Mouse (Mus musculus): ENCODE results near the gene Egfl7. TPM values are rescaled to one million over a fixed set of nuclear protein-coding genes. Genes with fewer than 3 reads are reported as not detected.
A peak's percentile ranks its signal among the peaks of the same experiment; 100 is the strongest.

The Egfl7 gene
- polyA plus RNA-seq, 1 experiment from 2014 or later = 55.1 TPM

GRCm38 (mm10) chr2:26600664-26601063, 20.9 kb downstream of the Egfl7 start:
- peaks cover 3% of the 10 kb centered on the region; the same call in 1 of the 2 replicates for H3K36me3 ChIP-seq (replicated peaks)
- H3K27ac ChIP-seq (replicated peaks) = peak overlapping the region; percentile 79
- peak; percentile 53 for ATAC-seq (ENCODE audit: insufficient read depth)
- H3K4me2 ChIP-seq = peak overlapping the region; percentile 32
- H3K4me3 ChIP-seq (replicated peaks) = no peak overlapping the region
- 58% methylated on average over 2 of the region's 2 CpGs for WGBS (ENCODE audit: insufficient replicate concordance)
- peaks cover 23% of the 10 kb centered on the region for H3K27me3 ChIP-seq
- peaks cover 61% of the 10 kb centered on the region for H3K4me1 ChIP-seq (replicated peaks)
- H3K9me3 ChIP-seq (replicated peaks) = no peaks in the 10 kb centered on the region
- H3K9ac ChIP-seq = no peak overlapping the region

- WGBS (ENCODE audit: insufficient replicate concordance) = 64% methylated on average over 1 of the region's 1 CpGs
- Histone ChIP-seq H3K4me1 (replicated peaks) (peaks cover 58% of the 10 kb centered on the region), H3K27ac (replicated peaks) (peak overlapping the region; percentile 29; the same call in 1 of the 2 replicates), H3K27me3 (peaks cover 29% of the 10 kb centered on the region), H3K4me2 (peak overlapping the region; percentile 74), H3K9ac (no peak overlapping the region), H3K4me3 (replicated peaks) (0 out of 2 replicates have a peak overlapping the region, but pooled peaks have one; percentile 58), H3K36me3 (replicated peaks) (no peaks in the 10 kb centered on the region), H3K9me3 (replicated peaks) (no peaks in the 10 kb centered on the region)
- no peak for ATAC-seq (ENCODE audit: insufficient read depth)
These were observed 21.8 kb downstream of the Egfl7 start for GRCm38 (mm10) chr2:26601595-26601994.

- 58% methylated on average over 5 of the region's 5 CpGs for WGBS (ENCODE audit: insufficient replicate concordance)
- peaks cover 52% of the 10 kb centered on the region for H3K4me1 ChIP-seq (replicated peaks)
- peak overlapping the region; percentile 15; the same call in 1 of the 2 replicates for H3K27ac ChIP-seq (replicated peaks)
- peak overlapping the region; percentile 58 for H3K4me3 ChIP-seq (replicated peaks)
- no peaks in the 10 kb centered on the region for H3K36me3 ChIP-seq (replicated peaks)
- H3K9me3 ChIP-seq (replicated peaks) = no peaks in the 10 kb centered on the region
- H3K9ac ChIP-seq = 0 out of 2 replicates have a peak overlapping the region, but pooled peaks have one; percentile 52
- peaks cover 32% of the 10 kb centered on the region for H3K27me3 ChIP-seq
- peak overlapping the region; percentile 74 for H3K4me2 ChIP-seq
- no peak for ATAC-seq (ENCODE audit: insufficient read depth)
These were observed 22.8 kb downstream of the Egfl7 start for GRCm38 (mm10) chr2:26602631-26603030.

GRCm38 (mm10) chr2:26603159-26603558, 23.3 kb downstream of the Egfl7 start:
- peak overlapping the region; percentile 74 for H3K4me2 ChIP-seq
- no peaks in the 10 kb centered on the region for H3K9me3 ChIP-seq (replicated peaks)
- peak overlapping the region; percentile 58 for H3K4me3 ChIP-seq (replicated peaks)
- peaks cover 32% of the 10 kb centered on the region for H3K27me3 ChIP-seq
- peaks cover 49% of the 10 kb centered on the region for H3K4me1 ChIP-seq (replicated peaks)
- H3K9ac ChIP-seq = peak overlapping the region; percentile 52
- H3K36me3 ChIP-seq (replicated peaks) = no peaks in the 10 kb centered on the region
- 9% methylated on average over 6 of the region's 6 CpGs for WGBS (ENCODE audit: insufficient replicate concordance)
- no peak for ATAC-seq (ENCODE audit: insufficient read depth)
- peak overlapping the region; percentile 74 for H3K27ac ChIP-seq (replicated peaks)

- peak within 1 kb of the TSS; percentile 58 for H3K4me3 ChIP-seq (replicated peaks)
- peaks cover 32% of the 10 kb centered on the region for H3K27me3 ChIP-seq
- H3K27ac ChIP-seq (replicated peaks) = peak within 1 kb of the TSS; percentile 74
- under 1% methylated on average over 96 of the region's 103 CpGs for WGBS (ENCODE audit: insufficient replicate concordance)
- H3K4me1 ChIP-seq (replicated peaks) = peaks cover 43% of the 10 kb centered on the region
- H3K36me3 ChIP-seq (replicated peaks) = no peaks in the 10 kb centered on the region
- no peaks in the 10 kb centered on the region for H3K9me3 ChIP-seq (replicated peaks)
- H3K4me2 ChIP-seq = peak within 1 kb of the TSS; percentile 74
- H3K9ac ChIP-seq = peak within 1 kb of the TSS; percentile 52
- ATAC-seq (ENCODE audit: insufficient read depth) = peak; percentile 71
These were observed 24.2 kb downstream of the Egfl7 start, which contains the start of gene Agpat2 for GRCm38 (mm10) chr2:26603720-26604671. TSS of gene Agpat2 (minus strand) at chr2:26604417.

GRCm38 (mm10) chr2:26605331-26605730, 25.5 kb downstream of the Egfl7 start:
- H3K27me3 ChIP-seq = peaks cover 32% of the 10 kb centered on the region
- no peak overlapping the region for H3K4me2 ChIP-seq
- no peak overlapping the region for H3K27ac ChIP-seq (replicated peaks)
- H3K9ac ChIP-seq = no peak overlapping the region
- H3K4me3 ChIP-seq (replicated peaks) = no peak overlapping the region
- peaks cover 41% of the 10 kb centered on the region for H3K4me1 ChIP-seq (replicated peaks)
- no peaks in the 10 kb centered on the region for H3K9me3 ChIP-seq (replicated peaks)
- no peak for ATAC-seq (ENCODE audit: insufficient read depth)
- WGBS (ENCODE audit: insufficient replicate concordance) = 70% methylated on average over 8 of the region's 8 CpGs
- H3K36me3 ChIP-seq (replicated peaks) = no peaks in the 10 kb centered on the region

- Histone ChIP-seq H3K27ac (replicated peaks) (peak overlapping the region; percentile 62; the same call in 1 of the 2 replicates), H3K4me3 (replicated peaks) (no peak overlapping the region), H3K4me2 (no peak overlapping the region), H3K36me3 (replicated peaks) (no peaks in the 10 kb centered on the region), H3K9ac (no peak overlapping the region), H3K9me3 (replicated peaks) (no peaks in the 10 kb centered on the region), H3K4me1 (replicated peaks) (peaks cover 34% of the 10 kb centered on the region), H3K27me3 (peaks cover 32% of the 10 kb centered on the region)
- 43% methylated on average over 3 of the region's 3 CpGs for WGBS (ENCODE audit: insufficient replicate concordance)
- ATAC-seq (ENCODE audit: insufficient read depth) = no peak
These were observed 26.8 kb downstream of the Egfl7 start for GRCm38 (mm10) chr2:26606579-26606978.

- Histone ChIP-seq H3K27me3 (peaks cover 32% of the 10 kb centered on the region), H3K9ac (no peak overlapping the region), H3K4me1 (replicated peaks) (peaks cover 28% of the 10 kb centered on the region), H3K4me3 (replicated peaks) (no peak overlapping the region), H3K36me3 (replicated peaks) (no peaks in the 10 kb centered on the region), H3K4me2 (no peak overlapping the region; the same call in 1 of the 2 replicates), H3K9me3 (replicated peaks) (no peaks in the 10 kb centered on the region), H3K27ac (replicated peaks) (peak overlapping the region; percentile 62)
- WGBS (ENCODE audit: insufficient replicate concordance) = 42% methylated on average over 6 of the region's 6 CpGs
- no peak for ATAC-seq (ENCODE audit: insufficient read depth)
These were observed 27.5 kb downstream of the Egfl7 start for GRCm38 (mm10) chr2:26607056-26607910.

GRCm38 (mm10) chr2:26608781-26609180, 29.0 kb downstream of the Egfl7 start:
- Histone ChIP-seq H3K9me3 (replicated peaks) (no peaks in the 10 kb centered on the region), H3K4me2 (no peak overlapping the region), H3K36me3 (replicated peaks) (no peaks in the 10 kb centered on the region), H3K27me3 (peaks cover 21% of the 10 kb centered on the region), H3K27ac (replicated peaks) (no peak overlapping the region), H3K4me1 (replicated peaks) (peaks cover 22% of the 10 kb centered on the region), H3K4me3 (replicated peaks) (no peak overlapping the region), H3K9ac (no peak overlapping the region)
- no peak for ATAC-seq (ENCODE audit: insufficient read depth)

- H3K27ac ChIP-seq (replicated peaks) = no peak overlapping the region
- no peaks in the 10 kb centered on the region for H3K9me3 ChIP-seq (replicated peaks)
- peaks cover 17% of the 10 kb centered on the region for H3K4me1 ChIP-seq (replicated peaks)
- H3K36me3 ChIP-seq (replicated peaks) = no peaks in the 10 kb centered on the region
- H3K4me3 ChIP-seq (replicated peaks) = no peak overlapping the region
- H3K9ac ChIP-seq = no peak overlapping the region
- H3K27me3 ChIP-seq = peaks cover 16% of the 10 kb centered on the region
- H3K4me2 ChIP-seq = no peak overlapping the region
- ATAC-seq (ENCODE audit: insufficient read depth) = no peak
These were observed 29.4 kb downstream of the Egfl7 start for GRCm38 (mm10) chr2:26609261-26609661.

GRCm38 (mm10) chr2:26610526-26610925, 30.7 kb downstream of the Egfl7 start:
- Histone ChIP-seq H3K9me3 (replicated peaks) (no peaks in the 10 kb centered on the region), H3K4me2 (no peak overlapping the region), H3K4me3 (replicated peaks) (no peak overlapping the region), H3K27me3 (peaks cover 9% of the 10 kb centered on the region; the same call in 1 of the 2 replicates), H3K36me3 (replicated peaks) (no peaks in the 10 kb centered on the region), H3K4me1 (replicated peaks) (peaks cover 11% of the 10 kb centered on the region), H3K27ac (replicated peaks) (no peak overlapping the region), H3K9ac (no peak overlapping the region)
- whole genome bisulfite sequencing (ENCODE audit: insufficient replicate concordance) = 63% methylated on average over 3 of the region's 3 CpGs
- ATAC-seq (ENCODE audit: insufficient read depth) = no peak
